Mouse (Mus musculus): ENCODE measurements around the gene Denr. TPM values are rescaled to one million over a fixed set of nuclear protein-coding genes. Genes with fewer than 3 reads are reported as not detected.

Denr gene
- polyA plus RNA-seq, 1 experiment from 2014 or later = 95.3 TPM

- ATAC-seq = no peak
- H3K27ac ChIP-seq (ENCODE audit: low read depth, low read length) = no peak within 1 kb of the TSS
- no peak for DNase-seq (ENCODE audit: low spot score)
- H3K9me3 ChIP-seq (replicated peaks; ENCODE audit: control insufficient read depth, low read length) = no peaks in the 10 kb centered on the region
- no peaks in the 10 kb centered on the region for H3K27me3 ChIP-seq (replicated peaks; ENCODE audit: control insufficient read depth, insufficient read depth, low read length)
- no peak within 1 kb of the TSS for H3K9ac ChIP-seq (ENCODE audit: low read length)
- H3K4me2 ChIP-seq (ENCODE audit: low read length) = no peak within 1 kb of the TSS
- no peaks in the 10 kb centered on the region for H3K4me1 ChIP-seq (ENCODE audit: control insufficient read depth, insufficient read depth, low read length)
- 79% methylated on average over 12 of the region's 12 CpGs for WGBS
- H3K4me3 ChIP-seq (ENCODE audit: low read depth, low read length) = no peak within 1 kb of the TSS
- H3K36me3 ChIP-seq (ENCODE audit: control insufficient read depth, insufficient read depth, low read length) = no peaks in the 10 kb centered on the region
These were observed 27.0 kb upstream of the Denr start, which contains the start of gene Hcar1 for GRCm38 (mm10) chr5:123879928-123880327. TSS of gene Hcar1 (minus strand) at chr5:123880020.

- no peak overlapping the region for H3K9ac ChIP-seq (ENCODE audit: low read length)
- H3K4me2 ChIP-seq (ENCODE audit: low read length) = no peak overlapping the region
- ATAC-seq (no peak), DNase-seq (ENCODE audit: low spot score) (no peak)
- no peaks in the 10 kb centered on the region for H3K4me1 ChIP-seq (ENCODE audit: control insufficient read depth, insufficient read depth, low read length)
- H3K27ac ChIP-seq (ENCODE audit: low read depth, low read length) = no peak overlapping the region
- 83% methylated on average over 14 of the region's 14 CpGs for WGBS
- H3K36me3 ChIP-seq (ENCODE audit: control insufficient read depth, insufficient read depth, low read length) = no peaks in the 10 kb centered on the region
- no peak overlapping the region for H3K4me3 ChIP-seq (ENCODE audit: low read depth, low read length)
- no peaks in the 10 kb centered on the region for H3K27me3 ChIP-seq (replicated peaks; ENCODE audit: control insufficient read depth, insufficient read depth, low read length)
- H3K9me3 ChIP-seq (replicated peaks; ENCODE audit: control insufficient read depth, low read length) = no peaks in the 10 kb centered on the region
These were observed 26.2 kb upstream of the Denr start for GRCm38 (mm10) chr5:123880778-123881177.

GRCm38 (mm10) chr5:123883891-123884290, 23.1 kb upstream of the Denr start:
- Histone ChIP-seq H3K4me2 (ENCODE audit: low read length) (no peak overlapping the region), H3K4me1 (ENCODE audit: control insufficient read depth, insufficient read depth, low read length) (no peaks in the 10 kb centered on the region), H3K27ac (ENCODE audit: low read depth, low read length) (no peak overlapping the region), H3K27me3 (replicated peaks; ENCODE audit: control insufficient read depth, insufficient read depth, low read length) (no peaks in the 10 kb centered on the region), H3K9me3 (replicated peaks; ENCODE audit: control insufficient read depth, low read length) (no peaks in the 10 kb centered on the region), H3K4me3 (ENCODE audit: low read depth, low read length) (no peak overlapping the region), H3K36me3 (ENCODE audit: control insufficient read depth, insufficient read depth, low read length) (no peaks in the 10 kb centered on the region), H3K9ac (ENCODE audit: low read length) (no peak overlapping the region)
- DNase-seq (ENCODE audit: low spot score) (no peak), ATAC-seq (no peak)
- WGBS = 86% methylated on average over 7 of the region's 7 CpGs

- DNase-seq (ENCODE audit: low spot score) (no peak), ATAC-seq (no peak)
- Histone ChIP-seq H3K4me2 (ENCODE audit: low read length) (no peak overlapping the region), H3K27ac (ENCODE audit: low read depth, low read length) (no peak overlapping the region), H3K9me3 (replicated peaks; ENCODE audit: control insufficient read depth, low read length) (no peaks in the 10 kb centered on the region), H3K4me1 (ENCODE audit: control insufficient read depth, insufficient read depth, low read length) (no peaks in the 10 kb centered on the region), H3K36me3 (ENCODE audit: control insufficient read depth, insufficient read depth, low read length) (no peaks in the 10 kb centered on the region), H3K9ac (ENCODE audit: low read length) (no peak overlapping the region), H3K4me3 (ENCODE audit: low read depth, low read length) (no peak overlapping the region), H3K27me3 (replicated peaks; ENCODE audit: control insufficient read depth, insufficient read depth, low read length) (no peaks in the 10 kb centered on the region)
- 81% methylated on average over 10 of the region's 10 CpGs for WGBS
These were observed 22.6 kb upstream of the Denr start for GRCm38 (mm10) chr5:123884332-123884731.

GRCm38 (mm10) chr5:123886365-123886764, 20.6 kb upstream of the Denr start:
- Histone ChIP-seq H3K27ac (ENCODE audit: low read depth, low read length) (no peak overlapping the region), H3K4me1 (ENCODE audit: control insufficient read depth, insufficient read depth, low read length) (no peaks in the 10 kb centered on the region), H3K27me3 (replicated peaks; ENCODE audit: control insufficient read depth, insufficient read depth, low read length) (no peaks in the 10 kb centered on the region), H3K9me3 (replicated peaks; ENCODE audit: control insufficient read depth, low read length) (no peaks in the 10 kb centered on the region), H3K36me3 (ENCODE audit: control insufficient read depth, insufficient read depth, low read length) (no peaks in the 10 kb centered on the region), H3K9ac (ENCODE audit: low read length) (no peak overlapping the region), H3K4me3 (ENCODE audit: low read depth, low read length) (no peak overlapping the region), H3K4me2 (ENCODE audit: low read length) (no peak overlapping the region)
- no peak for ATAC-seq
- DNase-seq (ENCODE audit: low spot score) = no peak
- 83% methylated on average over 3 of the region's 3 CpGs for WGBS

GRCm38 (mm10) chr5:123890312-123890711, 16.7 kb upstream of the Denr start:
- Histone ChIP-seq H3K4me2 (ENCODE audit: low read length) (no peak overlapping the region), H3K4me1 (ENCODE audit: control insufficient read depth, insufficient read depth, low read length) (no peaks in the 10 kb centered on the region), H3K27me3 (replicated peaks; ENCODE audit: control insufficient read depth, insufficient read depth, low read length) (no peaks in the 10 kb centered on the region), H3K4me3 (ENCODE audit: low read depth, low read length) (no peak overlapping the region), H3K27ac (ENCODE audit: low read depth, low read length) (no peak overlapping the region), H3K9me3 (replicated peaks; ENCODE audit: control insufficient read depth, low read length) (no peaks in the 10 kb centered on the region), H3K36me3 (ENCODE audit: control insufficient read depth, insufficient read depth, low read length) (no peaks in the 10 kb centered on the region), H3K9ac (ENCODE audit: low read length) (no peak overlapping the region)
- ATAC-seq (no peak), DNase-seq (ENCODE audit: low spot score) (no peak)
- 76% methylated on average over 2 of the region's 2 CpGs for WGBS

- no peak overlapping the region for H3K27ac ChIP-seq (ENCODE audit: low read depth, low read length)
- no peak overlapping the region for H3K4me2 ChIP-seq (ENCODE audit: low read length)
- ATAC-seq (no peak), DNase-seq (ENCODE audit: low spot score) (no peak)
- H3K9ac ChIP-seq (ENCODE audit: low read length) = no peak overlapping the region
- H3K4me3 ChIP-seq (ENCODE audit: low read depth, low read length) = no peak overlapping the region
- H3K4me1 ChIP-seq (ENCODE audit: control insufficient read depth, insufficient read depth, low read length) = no peaks in the 10 kb centered on the region
- H3K9me3 ChIP-seq (replicated peaks; ENCODE audit: control insufficient read depth, low read length) = no peaks in the 10 kb centered on the region
- 77% methylated on average over 5 of the region's 5 CpGs for WGBS
- H3K27me3 ChIP-seq (replicated peaks; ENCODE audit: control insufficient read depth, insufficient read depth, low read length) = no peaks in the 10 kb centered on the region
- H3K36me3 ChIP-seq (ENCODE audit: control insufficient read depth, insufficient read depth, low read length) = no peaks in the 10 kb centered on the region
These were observed 16.0 kb upstream of the Denr start for GRCm38 (mm10) chr5:123890987-123891386.

GRCm38 (mm10) chr5:123891669-123892068, 15.3 kb upstream of the Denr start:
- peak; percentile 47 for DNase-seq (ENCODE audit: low spot score)
- Histone ChIP-seq H3K27ac (ENCODE audit: low read depth, low read length) (no peak overlapping the region), H3K4me3 (ENCODE audit: low read depth, low read length) (no peak overlapping the region), H3K9me3 (replicated peaks; ENCODE audit: control insufficient read depth, low read length) (no peaks in the 10 kb centered on the region), H3K36me3 (ENCODE audit: control insufficient read depth, insufficient read depth, low read length) (no peaks in the 10 kb centered on the region), H3K27me3 (replicated peaks; ENCODE audit: control insufficient read depth, insufficient read depth, low read length) (no peaks in the 10 kb centered on the region), H3K4me2 (ENCODE audit: low read length) (no peak overlapping the region), H3K4me1 (ENCODE audit: control insufficient read depth, insufficient read depth, low read length) (no peaks in the 10 kb centered on the region), H3K9ac (ENCODE audit: low read length) (no peak overlapping the region)
- ATAC-seq = no peak
- 40% methylated on average over 6 of the region's 6 CpGs for WGBS

- H3K4me1 ChIP-seq (ENCODE audit: control insufficient read depth, insufficient read depth, low read length) = no peaks in the 10 kb centered on the region
- WGBS = 93% methylated on average over 5 of the region's 5 CpGs
- H3K9me3 ChIP-seq (replicated peaks; ENCODE audit: control insufficient read depth, low read length) = no peaks in the 10 kb centered on the region
- H3K4me3 ChIP-seq (ENCODE audit: low read depth, low read length) = no peak overlapping the region
- H3K27ac ChIP-seq (ENCODE audit: low read depth, low read length) = no peak overlapping the region
- no peaks in the 10 kb centered on the region for H3K27me3 ChIP-seq (replicated peaks; ENCODE audit: control insufficient read depth, insufficient read depth, low read length)
- ATAC-seq = no peak
- H3K36me3 ChIP-seq (ENCODE audit: control insufficient read depth, insufficient read depth, low read length) = no peaks in the 10 kb centered on the region
- no peak overlapping the region for H3K4me2 ChIP-seq (ENCODE audit: low read length)
- DNase-seq (ENCODE audit: low spot score) = no peak
- H3K9ac ChIP-seq (ENCODE audit: low read length) = no peak overlapping the region
These were observed 13.5 kb upstream of the Denr start for GRCm38 (mm10) chr5:123893520-123893919.
